Mouse (Mus musculus): ENCODE data around the gene Tssc4. TPM values are rescaled to one million over a fixed set of nuclear protein-coding genes. Genes with fewer than 3 reads are reported as not detected.

The Tssc4 gene
- 9.3 TPM for polyA plus RNA-seq (2017; shearing (Covaris generic))

DNA sequence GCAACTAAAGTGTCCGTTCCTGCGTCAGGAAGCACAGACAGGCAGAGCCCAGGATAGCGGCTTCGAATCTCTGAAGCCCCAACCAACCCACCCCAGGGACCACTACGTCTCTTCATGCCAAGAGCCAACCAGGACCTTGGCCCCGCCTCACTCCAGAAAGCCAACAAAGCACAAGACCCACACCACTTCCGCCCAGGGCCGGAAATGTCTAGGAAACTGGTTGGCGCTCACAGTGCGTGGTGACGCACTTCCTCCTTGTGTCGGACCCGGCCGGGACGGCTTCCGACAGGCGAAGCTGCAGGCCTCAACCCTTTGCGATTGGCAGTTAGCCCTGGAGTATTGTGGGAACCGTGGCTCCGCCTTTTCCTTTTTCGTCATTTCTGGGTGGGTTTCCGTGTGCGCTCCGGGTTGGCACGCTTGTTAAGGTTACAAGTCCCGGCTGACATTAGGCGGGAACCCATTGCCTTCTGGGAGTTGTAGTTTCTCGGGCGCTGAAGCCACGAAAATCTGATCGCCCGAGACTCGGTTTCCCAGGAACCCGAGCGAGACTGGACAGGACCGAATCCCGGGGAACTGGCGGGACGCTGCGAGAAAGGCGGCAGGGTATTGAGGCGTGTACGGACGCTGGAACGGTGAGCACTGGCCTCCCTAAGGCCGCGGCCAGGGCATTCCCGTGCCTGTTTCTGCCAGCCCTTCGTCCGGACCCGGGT is at the start of gene Tssc4:
Tssc4 (plus strand) TSS at position 368 of the 710 bp plus-strand sequence.

DNA sequence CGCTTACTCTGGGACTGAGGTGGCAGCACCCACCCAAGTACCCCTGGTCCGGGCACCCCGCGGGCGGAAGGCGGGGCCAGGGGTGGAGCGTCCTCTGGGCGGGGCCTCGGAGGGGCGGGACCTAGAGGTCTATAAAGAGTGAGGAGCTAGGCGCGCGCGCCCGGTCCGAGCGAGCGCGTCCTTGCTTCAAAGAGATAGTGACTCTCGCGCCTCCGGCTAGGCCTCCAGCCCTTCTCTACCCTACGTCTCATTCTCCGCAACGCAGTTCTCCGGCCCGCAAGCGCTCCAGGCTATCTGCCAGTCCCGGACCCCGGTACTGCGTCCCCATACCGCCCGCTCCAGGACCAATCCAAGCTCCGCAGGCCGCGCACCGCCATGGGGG is 16.4 kb upstream of the Tssc4 start, which contains the start of gene Cd81:
Cd81 (plus strand) TSS at position 114 of the 382 bp plus-strand sequence.

DNA sequence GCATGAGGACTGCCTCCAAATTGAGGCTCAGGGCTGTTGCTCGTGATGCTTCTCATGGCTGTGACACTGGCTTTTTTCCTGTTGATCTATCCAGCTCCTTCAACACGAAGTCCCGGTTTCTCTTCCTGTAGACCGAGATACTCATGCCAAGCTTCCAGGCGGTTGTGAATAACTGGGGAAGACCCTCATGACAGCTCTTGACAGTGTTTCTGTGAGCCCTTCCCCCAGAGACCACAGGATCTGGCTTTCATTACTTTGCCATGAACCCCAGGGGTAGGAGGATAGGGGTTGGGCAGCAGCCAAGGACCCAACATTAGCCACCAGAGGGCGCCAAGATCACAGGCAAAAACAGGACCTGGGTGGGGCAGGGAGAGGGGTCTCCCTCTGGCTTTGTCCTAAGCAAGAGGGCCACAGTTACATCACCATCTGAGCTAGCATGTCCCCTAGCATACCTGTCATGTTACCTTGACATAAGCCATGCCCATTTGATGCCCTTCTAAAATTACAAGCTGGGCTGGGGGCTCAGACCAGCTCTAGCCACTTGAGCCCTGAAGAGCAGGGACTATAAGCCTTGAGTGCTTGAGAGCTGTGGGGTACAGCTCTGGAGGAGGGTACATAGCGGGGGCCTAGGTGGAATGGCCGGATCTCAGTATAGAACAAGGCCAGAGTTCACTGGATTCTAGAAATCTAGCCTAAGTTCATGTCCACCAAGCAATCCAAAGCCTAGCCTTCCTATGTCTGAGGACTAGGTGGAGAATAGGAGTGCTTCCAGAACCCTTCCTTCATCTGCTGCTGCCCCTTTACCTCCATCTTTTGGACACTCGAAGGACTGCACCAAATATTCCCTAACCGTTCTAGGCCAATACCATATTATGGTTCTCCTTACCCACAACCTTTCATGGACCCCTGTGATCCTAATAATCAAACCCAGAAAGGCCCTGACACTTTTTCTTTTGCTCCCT is 25.8 kb downstream of the Tssc4 start, which contains the start of gene Trpm5:
Trpm5 (minus strand) TSS at position 51 of the 962 bp plus-strand sequence.

DNA sequence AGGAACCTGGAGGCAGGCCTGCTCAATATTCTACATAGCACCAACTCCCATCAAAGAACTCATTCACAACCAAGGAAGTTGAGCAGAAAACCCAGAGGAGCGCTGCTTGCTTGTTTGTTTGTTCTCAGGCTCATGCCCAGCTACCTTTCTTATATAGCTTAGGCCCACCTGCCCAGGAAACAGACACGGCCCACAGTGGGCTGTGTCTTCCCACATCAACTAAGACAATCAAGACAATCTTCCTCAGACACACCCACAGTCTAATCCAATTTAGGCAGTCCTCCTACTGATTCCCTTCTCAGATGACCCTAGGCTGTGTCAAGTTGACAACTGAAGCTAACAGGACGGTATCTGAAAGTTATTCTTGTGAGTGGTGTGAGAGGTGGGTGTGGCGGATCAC is 37.0 kb downstream of the Tssc4 start, which contains the start of gene Kcnq1:
Kcnq1 (plus strand) TSS at position 301 of the 400 bp plus-strand sequence.

Other genes with a start within 250 kb of the Tssc4 start
- gene Th, start 138.1 kb upstream of the Tssc4 start, polyA plus RNA-seq (2017; shearing (Covaris generic)): not detected
- gene Ascl2, start 100.0 kb upstream of the Tssc4 start, polyA plus RNA-seq (2017; shearing (Covaris generic)): not detected
- 41.9 TPM for gene Tspan32, start 64.2 kb upstream of the Tssc4 start, polyA plus RNA-seq (2017; shearing (Covaris generic))
- gene Cd81, start 16.5 kb upstream of the Tssc4 start, polyA plus RNA-seq (2017; shearing (Covaris generic)): 5.6 TPM
- not detected for gene Trpm5, start 25.4 kb downstream of the Tssc4 start, polyA plus RNA-seq (2017; shearing (Covaris generic))
- gene Kcnq1, start 37.1 kb downstream of the Tssc4 start, polyA plus RNA-seq (2017; shearing (Covaris generic)): not detected